Comparison of ENCODE assay signal across 14 mouse cellular contexts in the genomic region with DNA sequence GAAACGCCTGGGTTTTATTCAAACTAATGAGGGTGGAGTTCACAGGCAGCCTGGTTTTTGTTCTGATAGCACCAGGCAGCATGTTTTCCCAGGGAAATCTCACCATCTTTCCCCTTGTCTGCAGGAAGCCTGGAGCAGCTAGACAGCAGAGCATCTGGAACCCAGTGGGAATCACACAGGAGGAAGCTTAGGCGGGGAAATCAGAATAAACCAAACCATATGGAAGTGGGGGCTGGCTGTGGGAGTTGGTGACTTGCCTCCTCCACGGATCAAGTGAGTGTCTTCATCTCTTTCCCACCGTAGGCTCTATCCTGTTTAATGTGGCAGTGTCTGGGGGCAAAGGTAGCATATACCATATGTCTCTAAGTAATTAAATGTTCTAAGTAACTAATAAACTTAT. TPM values are rescaled to one million over a fixed set of nuclear protein-coding genes. Genes with fewer than 3 reads are reported as not detected.
A peak's percentile ranks its signal among the peaks of the same experiment; 100 is the strongest.
DNase-seq lines count a peak whose midpoint lies in the region; ATAC-seq and TF ChIP-seq lines count a peak whose summit lies in the region.
"Had no signal": no experiment of that assay in that cellular context is flagged by ENCODE, and none has a peak within 500 bp of the region (broad histone marks: within the 10 kb centered on the region; RNA-seq: fewer than 3 reads in every experiment).

No protein-coding gene starts in this region.

- TF ChIP-seq CTCF in layer of hippocampus, adult 2 months (conservative IDR thresholded peaks at IDR 0.05), result no peak
- TF ChIP-seq CTCF in lung, postnatal 0 days (IDR thresholded peaks at IDR 0.05), result no peak

- no peak for ATAC-seq in forebrain, embryonic 11.5 days (replicated peaks; ENCODE audit: low FRiP score)
- ATAC-seq in forebrain, embryonic 13.5 days, result no peak
- no peak; the same call in 1 of the 2 replicates for ATAC-seq in limb, embryonic 13.5 days (ENCODE audit: low FRiP score, low read depth)
- no peak for ATAC-seq in kidney, embryonic 15.5 days (replicated peaks; ENCODE audit: low FRiP score)
- ATAC-seq in lung, postnatal 0 days, result no peak
- ATAC-seq: Patski had no signal

- peak; percentile 43 for DNase-seq in forebrain, embryonic 11.5 days (ENCODE audit: low spot score)
- peak; percentile 21 to 32 for DNase-seq in layer of hippocampus, adult 2 months (ENCODE audit: low spot score in 2 of 2)
- DNase-seq in layer of hippocampus, adult 9-10 months (ENCODE audit: low spot score), result no peak
- peak; percentile 34 for DNase-seq in embryonic facial prominence, embryonic 10.5 days (ENCODE audit: low spot score)
- DNase-seq in lung, postnatal 0 days (ENCODE audit: low spot score), result no peak
- DNase-seq: gastrocnemius, adult 2 months; liver, embryonic 13.5 days had no signal

- H3K4me2 ChIP-seq in forebrain, embryonic 11.5 days (ENCODE audit: low read depth, low read length, severe bottlenecking), result no peak overlapping the region
- H3K4me2 ChIP-seq in forebrain, embryonic 13.5 days, result no peak overlapping the region
- H3K4me2 ChIP-seq in limb, embryonic 13.5 days (replicated peaks), result no peak overlapping the region
- no peak overlapping the region for H3K4me2 ChIP-seq in kidney, embryonic 15.5 days
- no peak overlapping the region for H3K4me2 ChIP-seq in lung, postnatal 0 days (replicated peaks; ENCODE audit: low read depth, low read length)
- H3K4me2 ChIP-seq: liver, embryonic 13.5 days had no signal

- no peak overlapping the region for H3K4me3 ChIP-seq in forebrain, embryonic 11.5 days (ENCODE audit: low read depth, low read length)
- H3K4me3 ChIP-seq in forebrain, embryonic 13.5 days, result no peak overlapping the region
- no peak overlapping the region for H3K4me3 ChIP-seq in layer of hippocampus, adult 2 months
- H3K4me3 ChIP-seq in embryonic facial prominence, embryonic 10.5 days, result no peak overlapping the region
- no peak overlapping the region for H3K4me3 ChIP-seq in limb, embryonic 13.5 days
- no peak overlapping the region for H3K4me3 ChIP-seq in kidney, embryonic 15.5 days (replicated peaks)
- H3K4me3 ChIP-seq in lung, postnatal 0 days (ENCODE audit: low read depth, low read length), result no peak overlapping the region
- H3K4me3 ChIP-seq: gastrocnemius, adult 2 months; liver, embryonic 13.5 days had no signal

- H3K27ac ChIP-seq in forebrain, embryonic 11.5 days (ENCODE audit: low read depth, low read length), result no peak overlapping the region
- no peak overlapping the region for H3K27ac ChIP-seq in forebrain, embryonic 13.5 days
- no peak overlapping the region for H3K27ac ChIP-seq in layer of hippocampus, adult 2 months
- no peak overlapping the region; the same call in 1 of the 2 replicates for H3K27ac ChIP-seq in embryonic facial prominence, embryonic 10.5 days (replicated peaks)
- H3K27ac ChIP-seq in limb, embryonic 13.5 days, result peak overlapping the region; percentile 28; the same call in 1 of the 2 replicates
- no peak overlapping the region for H3K27ac ChIP-seq in kidney, embryonic 15.5 days
- no peak overlapping the region for H3K27ac ChIP-seq in lung, postnatal 0 days (ENCODE audit: low read length)
- H3K27ac ChIP-seq: gastrocnemius, adult 2 months; kidney, postnatal 0 days; liver, embryonic 13.5 days had no signal

- WGBS in forebrain, embryonic 11.5 days, result 43% methylated on average over 4 of the region's 4 CpGs
- 47% methylated on average over 4 of the region's 4 CpGs for WGBS in forebrain, embryonic 13.5 days
- WGBS in embryonic facial prominence, embryonic 10.5 days, result 32% methylated on average over 4 of the region's 4 CpGs
- WGBS in limb, embryonic 13.5 days, result 10% methylated on average over 4 of the region's 4 CpGs
- 21% methylated on average over 4 of the region's 4 CpGs for WGBS in kidney, embryonic 15.5 days
- WGBS in lung, postnatal 0 days, result 33% methylated on average over 4 of the region's 4 CpGs

- no peaks in the 10 kb centered on the region for H3K9me3 ChIP-seq in forebrain, embryonic 11.5 days (ENCODE audit: control insufficient read depth, low read length)
- H3K9me3 ChIP-seq in forebrain, embryonic 13.5 days (replicated peaks), result no peaks in the 10 kb centered on the region
- H3K9me3 ChIP-seq in embryonic facial prominence, embryonic 10.5 days, result no peaks in the 10 kb centered on the region
- H3K9me3 ChIP-seq in limb, embryonic 13.5 days, result no peaks in the 10 kb centered on the region
- H3K9me3 ChIP-seq in kidney, embryonic 15.5 days (replicated peaks), result no peaks in the 10 kb centered on the region
- no peaks in the 10 kb centered on the region for H3K9me3 ChIP-seq in lung, postnatal 0 days (ENCODE audit: low read length)
- H3K9me3 ChIP-seq: liver, embryonic 13.5 days had no signal

- no peaks in the 10 kb centered on the region for H3K4me1 ChIP-seq in forebrain, embryonic 11.5 days (replicated peaks; ENCODE audit: control insufficient read depth, insufficient read depth, low read length)
- H3K4me1 ChIP-seq in forebrain, embryonic 13.5 days, result no peaks in the 10 kb centered on the region
- peaks cover 15% of the 10 kb centered on the region for H3K4me1 ChIP-seq in embryonic facial prominence, embryonic 10.5 days
- peaks cover 20% of the 10 kb centered on the region for H3K4me1 ChIP-seq in limb, embryonic 13.5 days
- H3K4me1 ChIP-seq in kidney, embryonic 15.5 days, result no peaks in the 10 kb centered on the region
- no peaks in the 10 kb centered on the region for H3K4me1 ChIP-seq in lung, postnatal 0 days (ENCODE audit: insufficient read depth, low read depth, low read length)
- H3K4me1 ChIP-seq: liver, embryonic 13.5 days had no signal

- no peaks in the 10 kb centered on the region for H3K27me3 ChIP-seq in forebrain, embryonic 11.5 days (ENCODE audit: control insufficient read depth, insufficient read depth, low read length)
- no peaks in the 10 kb centered on the region for H3K27me3 ChIP-seq in forebrain, embryonic 13.5 days
- no peaks in the 10 kb centered on the region for H3K27me3 ChIP-seq in embryonic facial prominence, embryonic 10.5 days (replicated peaks; ENCODE audit: low read depth, poor library complexity, severe bottlenecking)
- H3K27me3 ChIP-seq in limb, embryonic 13.5 days, result no peaks in the 10 kb centered on the region
- H3K27me3 ChIP-seq in kidney, embryonic 15.5 days, result no peaks in the 10 kb centered on the region
- no peaks in the 10 kb centered on the region for H3K27me3 ChIP-seq in lung, postnatal 0 days (replicated peaks; ENCODE audit: insufficient read depth, low read length)
- H3K27me3 ChIP-seq: liver, embryonic 13.5 days had no signal

- H3K36me3 ChIP-seq in forebrain, embryonic 11.5 days (ENCODE audit: control insufficient read depth, insufficient read depth, low read length), result no peaks in the 10 kb centered on the region
- H3K36me3 ChIP-seq in forebrain, embryonic 13.5 days (ENCODE audit: poor library complexity, severe bottlenecking), result no peaks in the 10 kb centered on the region
- H3K36me3 ChIP-seq in embryonic facial prominence, embryonic 10.5 days (replicated peaks), result no peaks in the 10 kb centered on the region
- no peaks in the 10 kb centered on the region for H3K36me3 ChIP-seq in limb, embryonic 13.5 days
- no peaks in the 10 kb centered on the region for H3K36me3 ChIP-seq in kidney, embryonic 15.5 days
- H3K36me3 ChIP-seq in lung, postnatal 0 days (ENCODE audit: insufficient read depth, low read length), result no peaks in the 10 kb centered on the region
- H3K36me3 ChIP-seq: liver, embryonic 13.5 days had no signal

- H3K9ac ChIP-seq in forebrain, embryonic 11.5 days (ENCODE audit: low read length), result no peak overlapping the region
- no peak overlapping the region for H3K9ac ChIP-seq in forebrain, embryonic 13.5 days
- no peak overlapping the region for H3K9ac ChIP-seq in limb, embryonic 13.5 days
- no peak overlapping the region for H3K9ac ChIP-seq in kidney, embryonic 15.5 days
- no peak overlapping the region for H3K9ac ChIP-seq in lung, postnatal 0 days (replicated peaks; ENCODE audit: low read depth)
- H3K9ac ChIP-seq: liver, embryonic 13.5 days had no signal

- TF ChIP-seq EP300 in lung, postnatal 0 days (IDR thresholded peaks at IDR 0.05), result no peak

RNA-seq across cellular contexts. Expression of gene Nipal4, which starts 19.2 kb away (rescaled TPM):
- 1.4 and 1.6 TPM in 2 replicates for polyA plus RNA-seq in forebrain, embryonic 11.5 days (2014; fragmentation: Nextera tagmentation; extraction: Ambion mirVana)
- 0.38 and 0.40 TPM in 2 replicates for polyA plus RNA-seq in forebrain, embryonic 13.5 days (2015; fragmentation: Nextera tagmentation; extraction: Ambion mirVana)
- total RNA-seq in layer of hippocampus, adult 2 months (2021), result 1 to 10 TPM; 1.3 to 1.7 TPM
- 0.29 and 0.71 TPM in 2 replicates for polyA plus RNA-seq in embryonic facial prominence, embryonic 10.5 days (2016; fragmentation: Nextera tagmentation; extraction: Ambion mirVana)
- 1.4 and 1.7 TPM in 2 replicates for polyA plus RNA-seq in limb, embryonic 13.5 days (2015; fragmentation: Nextera tagmentation; extraction: Ambion mirVana)
- polyA plus RNA-seq in kidney, embryonic 15.5 days (2015; fragmentation: Nextera tagmentation; extraction: Ambion mirVana), result 0.48 and 1.2 TPM in 2 replicates
- 0.35 and 0.41 TPM in 2 replicates for polyA plus RNA-seq in lung, postnatal 0 days (2015; fragmentation: Nextera tagmentation; extraction: Ambion mirVana)
- total RNA-seq: gastrocnemius, adult 2 months; megakaryocyte, adult 5-6 weeks had no signal
- polyA plus RNA-seq: neural tube, embryonic 14.5 days; Patski had no signal

RNA-seq across cellular contexts. Expression of gene Fndc9, which starts 49.8 kb away (rescaled TPM):
- 0.65 and 1.5 TPM in 2 replicates for polyA plus RNA-seq in forebrain, embryonic 11.5 days (2014; fragmentation: Nextera tagmentation; extraction: Ambion mirVana)
- polyA plus RNA-seq in forebrain, embryonic 13.5 days (2015; fragmentation: Nextera tagmentation; extraction: Ambion mirVana), result 2.2 and 2.5 TPM in 2 replicates
- total RNA-seq in layer of hippocampus, adult 2 months (2021), result 1 to 10 TPM in 1 of 2 experiments, under 1 TPM in 1; 0.72 to 1.0 TPM
- polyA plus RNA-seq in embryonic facial prominence, embryonic 10.5 days (2016; fragmentation: Nextera tagmentation; extraction: Ambion mirVana), result 0.26 and 0.29 TPM in 2 replicates
- polyA plus RNA-seq in limb, embryonic 13.5 days (2015; fragmentation: Nextera tagmentation; extraction: Ambion mirVana), result 0.15 and 0.18 TPM in 2 replicates
- polyA plus RNA-seq in kidney, embryonic 15.5 days (2015; fragmentation: Nextera tagmentation; extraction: Ambion mirVana), result 0.13 and 0.21 TPM in 2 replicates
- polyA plus RNA-seq in lung, postnatal 0 days (2015; fragmentation: Nextera tagmentation; extraction: Ambion mirVana), result not detected in 2 replicates
- total RNA-seq: gastrocnemius, adult 2 months; megakaryocyte, adult 5-6 weeks had no signal

Comparison
In these comparisons a context has a peak if more than half of its experiments do, and no peak if none do; other contexts are left out.
1. DNase-seq: peak in forebrain, embryonic 11.5 days (single experiment), layer of hippocampus, adult 2 months (2 of 2) and embryonic facial prominence, embryonic 10.5 days (single experiment); none in layer of hippocampus, adult 9-10 months (single experiment) and lung, postnatal 0 days (single experiment).